ENCODE assay signal across 26 mouse cellular contexts in the genomic region with DNA sequence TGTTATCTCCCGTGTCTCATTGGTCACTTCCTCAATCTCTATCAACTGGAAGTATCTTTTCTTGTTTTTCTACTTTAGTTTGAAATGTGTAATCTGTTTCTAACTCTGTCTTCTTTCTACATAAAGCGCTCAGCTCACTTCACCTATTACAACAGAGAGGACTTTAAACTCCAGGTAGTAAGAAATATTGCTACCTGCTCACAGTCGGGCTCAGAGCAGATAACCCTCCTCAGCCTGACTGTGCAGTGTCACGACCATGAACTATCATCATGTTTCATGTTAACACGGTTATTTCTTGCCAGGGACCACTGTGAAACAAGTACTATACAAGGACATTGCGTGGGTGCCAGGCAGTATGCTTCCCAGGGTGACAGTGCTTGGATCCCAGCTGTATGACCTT.
"Had no signal": no experiment of that assay in that cellular context is flagged by ENCODE, and none has a peak within 500 bp of the region (broad histone marks: within the 10 kb centered on the region; RNA-seq: fewer than 3 reads in every experiment).

No protein-coding gene starts in this region.

- H3K4me3 ChIP-seq: gastrocnemius, adult 2 months; heart, embryonic 10.5 days; heart, embryonic 12.5 days; hindbrain, embryonic 10.5 days; hindbrain, embryonic 12.5 days; kidney, embryonic 15.5 days; limb, embryonic 13.5 days; limb, embryonic 15.5 days; liver, embryonic 12.5 days had no signal

- ATAC-seq: hindbrain, embryonic 16.5 days; inflammation-experienced regulatory T-cells, adult 6 months; liver, embryonic 12.5 days had no signal

- H3K9me3 ChIP-seq: heart, embryonic 10.5 days; hindbrain, embryonic 10.5 days; hindbrain, embryonic 12.5 days; kidney, embryonic 15.5 days; limb, embryonic 15.5 days; liver, embryonic 12.5 days had no signal

- H3K36me3 ChIP-seq: heart, embryonic 10.5 days; heart, embryonic 12.5 days; hindbrain, embryonic 10.5 days; hindbrain, embryonic 12.5 days; kidney, embryonic 15.5 days; limb, embryonic 13.5 days; limb, embryonic 15.5 days; liver, embryonic 12.5 days had no signal

- H3K4me2 ChIP-seq: heart, embryonic 12.5 days; hindbrain, embryonic 12.5 days; hindbrain, embryonic 14.5 days; kidney, embryonic 15.5 days; limb, embryonic 13.5 days; limb, embryonic 15.5 days; liver, embryonic 12.5 days had no signal

- H3K27me3 ChIP-seq: heart, embryonic 12.5 days; hindbrain, embryonic 12.5 days; kidney, embryonic 15.5 days; limb, embryonic 13.5 days; limb, embryonic 15.5 days; liver, embryonic 12.5 days had no signal

- H3K4me1 ChIP-seq: heart, embryonic 10.5 days; heart, embryonic 12.5 days; hindbrain, embryonic 10.5 days; hindbrain, embryonic 12.5 days; limb, embryonic 15.5 days; liver, embryonic 12.5 days had no signal

- H3K27ac ChIP-seq: gastrocnemius, adult 2 months; heart, embryonic 10.5 days; hindbrain, embryonic 10.5 days; hindbrain, embryonic 12.5 days; hindbrain, embryonic 14.5 days; kidney, embryonic 15.5 days; kidney, postnatal 0 days; limb, embryonic 13.5 days; limb, embryonic 15.5 days; liver, embryonic 12.5 days; liver, embryonic 14.5 days had no signal

- H3K9ac ChIP-seq: heart, embryonic 12.5 days; hindbrain, embryonic 12.5 days; hindbrain, embryonic 14.5 days; kidney, embryonic 15.5 days; limb, embryonic 13.5 days; limb, embryonic 15.5 days; liver, embryonic 12.5 days; liver, embryonic 14.5 days had no signal

- DNase-seq: gastrocnemius, postnatal 10 days; gastrocnemius, postnatal 25 days; heart, postnatal 10 days; heart, postnatal 4 days; kidney, adult 11 months; kidney, adult 2 months; kidney, adult 9 months; kidney, postnatal 14 days; kidney, postnatal 36 days; layer of hippocampus, adult 9-11 months; layer of hippocampus, postnatal 36 days; left cerebral cortex, postnatal 4 days had no signal
